Comparison of ENCODE assay signal across 8 mouse cellular contexts in the genomic region with DNA sequence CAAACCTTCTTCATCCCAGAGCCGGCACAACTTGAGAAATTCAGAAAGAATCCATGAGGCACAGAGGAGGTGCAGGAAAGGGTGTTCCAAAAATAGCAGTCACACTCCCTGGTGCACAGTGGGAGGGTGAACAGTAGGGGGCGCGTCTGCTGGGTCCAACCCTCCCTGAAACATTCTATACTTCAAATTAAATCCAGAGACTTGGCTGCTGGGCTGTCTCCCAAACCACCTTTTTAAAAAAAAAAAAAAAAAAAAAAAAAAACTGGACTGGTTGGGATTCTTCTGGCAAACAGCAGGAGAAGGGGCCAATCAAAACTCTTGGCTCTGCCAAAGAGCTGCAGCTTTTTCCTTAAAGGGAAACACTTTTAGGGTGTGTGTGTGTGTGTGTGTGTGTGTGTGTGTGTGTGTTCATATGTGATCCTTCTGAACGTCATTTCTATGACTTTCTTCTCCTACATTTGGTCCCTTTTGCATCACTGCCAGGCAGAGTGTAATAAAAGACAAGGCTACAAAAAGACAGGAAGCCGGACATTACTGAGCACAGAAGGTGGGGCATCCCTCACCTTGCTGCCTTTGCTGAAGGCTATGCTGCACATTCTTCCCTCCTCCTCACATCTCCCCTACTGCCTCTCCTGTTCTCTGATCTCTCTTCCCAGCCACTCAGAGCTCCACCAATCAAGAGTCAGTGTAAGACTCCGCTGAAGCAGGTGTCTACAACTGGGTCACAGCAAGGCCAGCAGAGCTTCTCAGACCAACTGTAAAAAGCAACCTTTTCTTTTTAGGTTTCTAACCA. TPM values are rescaled to one million over a fixed set of nuclear protein-coding genes. Genes with fewer than 3 reads are reported as not detected.
DNase-seq lines count a peak whose midpoint lies in the region; ATAC-seq and TF ChIP-seq lines count a peak whose summit lies in the region.

No protein-coding gene starts in this region.

- no peak overlapping the region for H3K9ac ChIP-seq in hindbrain, postnatal 0 days (replicated peaks; ENCODE audit: low read length)
- no peak overlapping the region for H3K9ac ChIP-seq in midbrain, embryonic 16.5 days (ENCODE audit: low read depth, low read length)

- TF ChIP-seq CTCF in hindbrain, postnatal 0 days (IDR thresholded peaks at IDR 0.05; ENCODE audit: low read depth): peak; percentile 51

- DNase-seq in urinary bladder, postnatal 36 days (ENCODE audit: low spot score in 2 of 2): peak; percentile 25 to 56
- DNase-seq in urinary bladder, adult 18-20 months (ENCODE audit: low spot score in 2 of 2): no peak
- DNase-seq in cerebellum, postnatal 4 days (ENCODE audit: low spot score in 2 of 2): peak; percentile 40 to 52
- DNase-seq in gastrocnemius, postnatal 10 days: peak; percentile 68
- DNase-seq in hindbrain, postnatal 0 days (ENCODE audit: low spot score): peak; percentile 32
- peak; percentile 77 to 92 for DNase-seq in left cerebral cortex, postnatal 14 days (ENCODE audit: low spot score in 2 of 2)
- peak; percentile 53 to 77 for DNase-seq in urinary bladder, postnatal 4 days (ENCODE audit: low spot score in 2 of 2)

- H3K4me3 ChIP-seq in hindbrain, postnatal 0 days (ENCODE audit: low read length): no peak overlapping the region
- H3K4me3 ChIP-seq in midbrain, embryonic 16.5 days (ENCODE audit: low read depth, low read length): no peak overlapping the region

- intact Hi-C loops in left cerebral cortex, postnatal 14 days (cut with DNase I): no loop called here

- no peaks in the 10 kb centered on the region for H3K27me3 ChIP-seq in hindbrain, postnatal 0 days (ENCODE audit: insufficient read depth, low read length)
- no peaks in the 10 kb centered on the region for H3K27me3 ChIP-seq in midbrain, embryonic 16.5 days (ENCODE audit: control insufficient read depth, insufficient read depth, low read depth, low read length)

- H3K9me3 ChIP-seq in hindbrain, postnatal 0 days (ENCODE audit: low read length): no peaks in the 10 kb centered on the region
- no peaks in the 10 kb centered on the region for H3K9me3 ChIP-seq in midbrain, embryonic 16.5 days (replicated peaks; ENCODE audit: control insufficient read depth, low read length, poor library complexity, severe bottlenecking)

- peak overlapping the region; percentile 45; the same call in 1 of the 2 replicates for H3K27ac ChIP-seq in hindbrain, postnatal 0 days
- 0 out of 2 replicates have a peak overlapping the region, but pooled peaks have one; percentile 4 for H3K27ac ChIP-seq in midbrain, embryonic 16.5 days (ENCODE audit: low read length)

- H3K36me3 ChIP-seq in hindbrain, postnatal 0 days (ENCODE audit: insufficient read depth, low read length): no peaks in the 10 kb centered on the region
- H3K36me3 ChIP-seq in midbrain, embryonic 16.5 days (ENCODE audit: control insufficient read depth, insufficient read depth, low read length): no peaks in the 10 kb centered on the region

- peaks cover 7% of the 10 kb centered on the region; the same call in 1 of the 2 replicates for H3K4me1 ChIP-seq in hindbrain, postnatal 0 days (ENCODE audit: insufficient read depth, low read length)
- peaks cover 21% of the 10 kb centered on the region for H3K4me1 ChIP-seq in midbrain, embryonic 16.5 days (ENCODE audit: control insufficient read depth, insufficient read depth, low read length)

- no peak overlapping the region for H3K4me2 ChIP-seq in hindbrain, postnatal 0 days (ENCODE audit: low read depth, low read length)
- H3K4me2 ChIP-seq in midbrain, embryonic 16.5 days (ENCODE audit: low read length): no peak overlapping the region

- ATAC-seq in hindbrain, postnatal 0 days: no peak
- no peak for ATAC-seq in midbrain, embryonic 16.5 days

- 28% methylated on average over 6 of the region's 6 CpGs for WGBS in hindbrain, postnatal 0 days
- WGBS in midbrain, embryonic 16.5 days: 30% methylated on average over 6 of the region's 6 CpGs

RNA-seq across cellular contexts. Expression of gene Rbfox2, which starts 49.2 kb away (rescaled TPM):
- total RNA-seq in gastrocnemius, postnatal 10 days (2021): 100 to 1,000 TPM; 219 to 240 TPM
- total RNA-seq in hindbrain, postnatal 0 days (2014; rRNA removed): 294 and 339 TPM in 2 replicates
- 84.1 and 91.9 TPM in 2 replicates for polyA plus RNA-seq in hindbrain, postnatal 0 days (2015; fragmentation: Nextera tagmentation; extraction: Ambion mirVana)
- total RNA-seq in left cerebral cortex, postnatal 14 days (2021): 100 to 1,000 TPM; 237 to 248 TPM
- polyA plus RNA-seq in midbrain, embryonic 16.5 days (2015; fragmentation: Nextera tagmentation; extraction: Ambion mirVana): 165 and 177 TPM in 2 replicates

Comparison
In these comparisons a context has a peak if more than half of its experiments do, and no peak if none do; other contexts are left out.
1. DNase-seq: peak in urinary bladder, postnatal 36 days (2 of 2), cerebellum, postnatal 4 days (2 of 2), gastrocnemius, postnatal 10 days (single experiment), hindbrain, postnatal 0 days (single experiment), left cerebral cortex, postnatal 14 days (2 of 2) and urinary bladder, postnatal 4 days (2 of 2); none in urinary bladder, adult 18-20 months (0 of 2).